Mouse (Mus musculus) adipose tissue, adult 10 weeks (tissue): ENCODE data around the gene Olfr1490. TPM values are rescaled to one million over a fixed set of nuclear protein-coding genes. Genes with fewer than 3 reads are reported as not detected.

Experiments used
- polyA plus RNA-seq: library from polyadenylated mRNA; stranded (reverse); fragments of 350-450 nt; fragmentation: Illumina TruSeq; extraction: RNeasy Lipid Tissue Mini Kit (QIAGEN cat#74804); gene quantifications from one replicate; pipeline ENCODE4 v1.2.3, GENCODE M21; 2014; ENCODE audit warnings: low read depth, low replicate concordance

Olfr1490 gene
- not detected for polyA plus RNA-seq

DNA sequence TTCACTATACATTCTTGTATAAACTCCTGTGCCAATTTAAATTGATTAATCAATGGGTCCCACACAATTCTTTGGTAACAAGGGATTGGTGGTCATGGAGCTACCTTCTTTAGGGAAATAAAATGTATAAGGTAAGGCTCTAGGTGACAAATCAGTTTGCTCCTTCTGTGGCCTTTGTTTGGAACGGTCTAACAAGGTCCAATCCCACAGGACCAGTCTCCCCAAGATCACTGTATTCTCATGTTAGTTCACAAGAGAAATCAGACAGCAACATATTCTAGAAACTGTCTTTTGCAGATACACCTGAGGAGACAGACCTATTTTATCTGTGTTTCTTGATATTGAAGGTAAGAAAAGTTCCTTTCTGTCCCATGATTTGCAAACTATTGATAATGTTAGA, at the start of gene Olfr1490:
Gene Olfr1490, plus strand, starts transcription at position 301 of the 400 bp plus-strand sequence.

DNA sequence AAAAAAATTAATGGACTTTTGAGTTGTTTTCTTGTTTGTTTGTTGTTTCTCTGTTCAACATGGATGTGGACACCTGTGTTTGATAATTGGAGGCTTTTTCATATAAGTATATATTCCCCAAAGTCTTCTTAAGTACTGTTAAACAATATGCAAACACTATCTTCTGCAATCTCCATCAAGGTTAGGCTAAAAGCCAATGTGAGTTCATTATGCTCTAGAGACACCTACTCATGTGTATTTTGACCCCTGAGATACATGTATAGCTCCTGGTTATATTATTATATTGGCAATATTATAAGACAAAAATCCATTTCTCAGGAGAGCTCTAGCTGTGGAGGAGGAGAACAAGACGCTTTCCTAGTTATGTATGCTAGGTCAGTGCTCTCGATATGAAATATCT, 33.8 kb upstream of the Olfr1490 start, which contains the start of gene Olfr1487:
Gene Olfr1487, plus strand, starts transcription at position 301 of the 400 bp plus-strand sequence.

DNA sequence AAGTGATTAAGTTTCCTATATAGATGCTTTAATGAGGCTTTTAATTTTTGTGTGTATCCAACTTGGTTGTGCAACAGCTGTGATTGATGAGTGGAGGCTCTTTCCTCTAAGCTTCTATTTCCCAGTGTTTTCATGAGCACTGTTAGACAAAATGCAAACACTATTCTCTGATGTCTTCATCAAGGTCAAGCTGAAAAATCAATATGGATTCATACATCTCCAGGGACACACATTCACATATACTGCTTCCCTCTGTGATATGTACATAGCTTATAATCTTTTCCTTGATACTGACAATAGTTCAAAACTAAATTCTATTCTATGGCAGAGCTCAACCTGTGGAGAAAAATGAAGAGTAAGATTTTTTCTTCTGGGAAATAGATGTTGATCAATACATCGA, 19.6 kb upstream of the Olfr1490 start, which contains the start of gene Olfr1489:
Gene Olfr1489, plus strand, starts transcription at position 301 of the 400 bp plus-strand sequence.

DNA sequence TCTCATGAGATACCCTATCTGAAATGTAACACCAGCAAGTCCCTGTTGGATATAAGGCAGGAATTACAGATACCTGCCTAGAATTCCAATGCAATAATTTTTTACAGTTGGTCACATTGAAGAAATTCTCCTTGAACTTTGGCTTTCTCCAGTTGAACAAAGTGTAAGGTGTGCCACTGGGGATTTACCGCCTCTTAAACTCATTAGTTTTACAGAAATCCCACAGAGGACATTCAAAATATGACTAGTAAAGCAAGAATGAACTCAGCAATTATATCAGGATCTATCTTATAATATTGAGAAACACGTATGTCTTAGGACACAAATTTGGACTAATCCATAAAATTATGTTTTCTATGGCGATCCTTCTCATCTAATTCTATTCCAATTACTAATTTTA, 46.1 kb downstream of the Olfr1490 start, which contains the start of gene Olfr1491:
Gene Olfr1491, plus strand, starts transcription at position 301 of the 400 bp plus-strand sequence.

Other genes starting within 250 kb of the Olfr1490 start
- gene Olfr1469, start 243.2 kb upstream of the Olfr1490 start, polyA plus RNA-seq, result not detected
- gene Olfr1471, start 207.7 kb upstream of the Olfr1490 start, polyA plus RNA-seq, result not detected
- gene Olfr1472, start 195.0 kb upstream of the Olfr1490 start, polyA plus RNA-seq, result not detected
- not detected for gene Olfr1474, start 181.5 kb upstream of the Olfr1490 start, polyA plus RNA-seq
- not detected for gene Olfr1475, start 170.9 kb upstream of the Olfr1490 start, polyA plus RNA-seq
- gene Olfr1477, start 150.5 kb upstream of the Olfr1490 start, polyA plus RNA-seq, result not detected
- gene Olfr1480, start 123.2 kb upstream of the Olfr1490 start, polyA plus RNA-seq, result not detected
- gene Olfr1484, start 67.6 kb upstream of the Olfr1490 start, polyA plus RNA-seq, result not detected
- not detected for gene Olfr1487, start 33.7 kb upstream of the Olfr1490 start, polyA plus RNA-seq
- gene Olfr1489, start 19.5 kb upstream of the Olfr1490 start, polyA plus RNA-seq, result not detected
- gene Olfr1491, start 46.2 kb downstream of the Olfr1490 start, polyA plus RNA-seq, result not detected
- gene Olfr1493-ps1, start 72.2 kb downstream of the Olfr1490 start, polyA plus RNA-seq, result not detected
- gene Olfr1494, start 88.6 kb downstream of the Olfr1490 start, polyA plus RNA-seq, result not detected
- not detected for gene Olfr1495, start 113.5 kb downstream of the Olfr1490 start, polyA plus RNA-seq
- not detected for gene Olfr1496, start 126.8 kb downstream of the Olfr1490 start, polyA plus RNA-seq
- gene Olfr1497, start 147.1 kb downstream of the Olfr1490 start, polyA plus RNA-seq, result not detected
- gene Olfr1499, start 168.4 kb downstream of the Olfr1490 start, polyA plus RNA-seq, result not detected
- gene Olfr1500, start 179.4 kb downstream of the Olfr1490 start, polyA plus RNA-seq, result not detected
- not detected for gene Olfr1501, start 199.6 kb downstream of the Olfr1490 start, polyA plus RNA-seq
- gene Olfr1502, start 210.7 kb downstream of the Olfr1490 start, polyA plus RNA-seq, result not detected
- gene Olfr1504, start 246.8 kb downstream of the Olfr1490 start, polyA plus RNA-seq, result not detected